Mouse (Mus musculus): Measurements from ENCODE around the gene Tfap4.
"Not testable (repeated sequence)": the region's sequence is repeated elsewhere in the genome, so short reads cannot be mapped to it uniquely, and the experiment has no call there.

The Tfap4 gene

DNA sequence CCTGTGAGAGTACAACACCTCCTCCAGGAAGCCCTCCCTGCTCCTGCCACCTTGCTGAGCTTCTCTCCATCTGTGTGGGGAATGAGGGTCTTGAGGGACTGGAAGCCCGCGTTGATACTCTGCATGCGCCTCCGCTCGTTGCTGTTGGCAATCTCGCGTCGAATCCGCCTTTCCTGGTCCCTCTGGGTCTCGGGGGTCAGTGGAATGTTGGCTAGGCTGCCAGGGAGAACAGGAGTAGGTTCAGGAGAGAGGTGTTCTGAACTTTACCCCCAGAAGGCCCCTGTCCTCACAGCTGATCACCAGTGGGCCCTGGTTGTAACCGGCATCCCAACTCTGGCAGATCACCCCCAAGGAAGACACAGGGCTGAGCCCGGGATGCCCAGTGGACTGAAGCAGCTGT lies 7.8 kb downstream of the Tfap4 start:
- no peak for DNase-seq

DNA sequence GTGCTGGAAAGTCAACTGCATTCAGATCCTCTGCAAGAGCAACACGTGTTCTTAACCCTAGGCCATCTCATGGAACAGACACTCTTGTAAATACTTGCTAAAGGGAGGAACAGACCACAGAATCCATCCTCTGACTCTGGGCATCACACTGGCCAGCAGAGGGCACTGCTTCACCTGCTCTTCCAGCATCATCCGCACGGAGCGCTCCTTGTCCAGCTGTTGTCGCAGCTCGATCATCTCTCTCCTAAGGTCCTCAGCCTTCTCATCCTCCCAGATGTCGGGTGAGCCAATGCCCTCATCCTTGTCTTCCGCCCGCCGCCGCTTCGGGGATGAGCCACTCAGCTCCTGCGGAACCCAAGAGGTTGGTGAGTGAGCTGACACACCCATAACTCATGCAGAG lies 8.6 kb downstream of the Tfap4 start:
- peak; percentile 81 to 83 for DNase-seq

DNA sequence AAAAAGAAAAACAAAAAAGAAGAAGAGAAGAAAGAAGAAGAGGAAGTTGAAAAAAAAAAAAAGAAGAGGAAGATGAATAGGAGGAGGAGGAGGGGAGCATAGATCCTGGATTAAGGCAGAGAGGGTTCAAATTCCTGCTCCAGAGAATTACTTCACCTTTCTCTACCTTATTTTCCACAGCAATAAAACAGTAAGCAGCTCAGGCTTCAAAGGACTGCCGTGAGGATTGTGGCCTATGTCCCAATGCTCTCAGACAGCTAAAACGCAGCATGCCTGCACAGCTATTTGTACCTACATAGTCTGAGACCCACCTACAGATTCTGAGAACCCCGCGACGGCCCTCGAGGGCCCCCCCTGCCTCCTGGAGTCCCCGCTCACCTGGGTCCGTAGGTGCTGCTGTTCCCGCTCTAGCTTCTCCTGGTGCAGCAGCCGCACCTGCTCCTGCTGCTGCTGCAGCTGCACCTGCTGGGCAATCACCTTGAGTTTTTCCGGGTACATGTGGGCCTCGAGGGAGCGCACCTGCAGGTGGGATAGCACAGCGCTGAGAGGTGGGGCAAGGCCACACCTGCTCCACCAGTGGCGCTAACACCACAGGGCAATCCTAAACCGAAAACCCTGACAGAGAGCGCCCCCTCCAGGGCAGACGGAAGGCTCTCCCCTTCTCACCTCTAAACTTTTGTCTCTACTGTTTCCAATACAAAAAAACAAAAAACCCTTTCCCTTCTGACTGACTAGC lies 10.5 kb downstream of the Tfap4 start:
- no peak for DNase-seq

- DNase-seq = no peak
These were observed 12.0 kb downstream of the Tfap4 start for GRCm38 (mm10) chr16:4547611-4548010.

- DNase-seq = no peak
These were observed 12.8 kb downstream of the Tfap4 start for GRCm38 (mm10) chr16:4546838-4547237.

DNA sequence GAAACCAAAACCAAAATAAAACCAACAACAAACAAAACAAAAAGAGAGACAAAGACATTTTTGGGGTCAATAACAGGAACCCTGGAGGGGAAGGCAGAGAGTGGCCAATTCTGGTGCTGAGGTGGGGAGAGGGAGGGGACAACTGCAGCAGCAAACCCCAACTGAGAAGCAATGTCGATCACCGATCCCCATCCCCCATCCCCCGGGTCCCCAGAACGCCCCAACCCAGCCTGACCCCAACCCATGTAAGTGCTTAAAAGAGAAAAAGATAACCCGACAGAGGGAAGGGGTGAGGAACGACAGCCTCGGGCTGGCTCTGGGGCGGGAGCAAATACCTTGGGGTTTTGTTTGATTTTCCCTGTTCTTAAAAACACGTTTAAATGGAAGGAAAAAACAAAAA lies 14.8 kb downstream of the Tfap4 start:
- no peak for DNase-seq

DNA sequence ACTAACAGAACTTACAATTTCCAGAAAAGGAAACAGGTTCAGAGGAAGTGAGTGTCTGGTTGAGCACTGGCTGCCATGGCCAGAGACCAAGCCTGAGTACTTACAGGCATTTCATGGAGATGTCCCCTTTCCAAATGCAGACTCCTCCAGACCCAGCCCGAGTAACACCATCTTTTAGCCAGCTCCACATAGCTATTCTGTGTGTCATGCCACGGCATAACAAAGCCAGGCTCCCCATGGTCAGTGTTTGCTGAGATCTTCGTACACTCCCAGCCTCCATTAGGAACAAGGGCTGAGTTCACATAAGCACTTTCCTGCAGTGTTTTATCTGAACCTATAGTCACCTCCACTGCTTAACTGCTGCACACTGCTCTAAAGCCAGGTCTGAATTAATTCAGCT lies 16.4 kb downstream of the Tfap4 start:
- no peak for DNase-seq

DNA sequence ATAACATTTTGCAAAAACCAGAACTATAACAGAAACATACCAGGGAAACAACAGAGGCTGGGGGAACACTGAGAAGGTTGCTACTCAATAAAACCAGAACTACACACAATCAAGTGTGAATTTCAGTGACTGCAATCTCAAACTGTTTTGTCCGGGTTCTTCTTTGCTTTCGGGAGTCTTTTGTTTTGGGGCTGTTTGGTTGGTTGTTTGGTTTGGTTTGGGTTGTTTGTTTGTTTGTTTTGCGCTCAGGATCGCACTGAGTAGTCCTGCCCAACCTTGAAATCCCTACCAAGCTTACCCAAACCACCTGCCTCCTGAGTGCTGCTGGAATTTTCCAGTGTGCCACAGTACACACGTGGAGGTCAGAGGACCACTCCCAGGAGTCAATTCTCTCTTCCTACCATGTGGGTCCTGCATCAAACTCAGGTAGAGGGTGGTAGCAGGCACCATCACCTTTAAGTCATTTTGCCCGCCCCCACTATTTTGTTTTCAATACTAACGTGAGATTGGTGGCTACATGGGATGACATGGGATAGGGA lies 17.3 kb downstream of the Tfap4 start:
- no peak for DNase-seq

- peak; percentile 99 for DNase-seq
These were observed 18.0 kb downstream of the Tfap4 start, which contains the start of gene Srl for GRCm38 (mm10) chr16:4541501-4542198. Srl (minus strand) TSS chr16:4541816.

DNA sequence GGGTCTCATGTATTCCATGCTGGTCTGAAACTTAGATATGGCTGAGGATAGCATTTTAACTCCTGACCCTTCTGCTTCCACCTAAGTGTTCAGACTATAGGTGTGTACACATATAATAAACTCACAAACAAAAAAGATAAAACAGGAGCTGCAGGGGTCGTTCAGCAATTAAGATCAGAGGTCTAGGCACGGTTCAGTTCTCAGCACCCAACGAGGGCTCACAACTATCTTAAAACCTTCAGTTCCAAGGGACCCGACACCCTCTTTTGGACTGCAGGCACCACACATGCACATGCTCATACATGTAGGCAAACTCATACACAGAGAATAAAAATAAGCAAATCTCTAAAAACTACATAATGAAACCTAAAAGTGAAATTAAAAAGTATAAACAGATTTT lies 18.6 kb downstream of the Tfap4 start:
- DNase-seq = no peak

DNA sequence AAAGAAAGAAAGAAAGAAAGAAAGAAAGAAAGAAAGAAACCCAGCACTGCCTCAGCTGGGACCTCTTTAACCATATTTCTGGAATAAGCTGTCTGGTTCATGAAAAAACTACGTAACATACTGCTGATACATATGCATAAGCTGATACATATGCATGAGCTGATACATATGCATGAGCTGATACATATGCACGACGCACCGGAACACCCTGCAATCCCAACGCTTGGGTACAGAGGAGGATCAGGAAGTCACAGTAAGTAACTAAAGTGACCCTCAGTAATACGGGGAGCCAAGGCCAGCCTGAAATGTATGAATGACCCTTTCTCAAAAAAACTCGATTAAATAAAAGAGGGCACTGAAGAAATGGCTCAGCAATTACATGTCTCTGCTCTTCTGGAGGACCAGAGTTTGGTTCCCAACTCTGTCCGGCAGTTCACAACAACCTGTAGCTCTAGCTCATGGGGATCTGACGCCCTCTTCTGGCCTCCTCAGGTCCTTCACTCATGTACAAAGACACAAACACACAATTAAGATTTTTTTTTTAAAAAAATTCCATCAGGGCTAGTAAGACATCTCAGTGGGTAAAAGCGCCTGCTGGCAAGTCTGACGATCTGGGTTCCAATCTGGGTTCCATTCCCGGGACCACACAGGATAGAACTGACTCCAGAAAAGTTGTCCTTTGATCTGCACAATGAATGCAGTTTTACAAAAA lies 19.4 kb downstream of the Tfap4 start:
- no peak for DNase-seq

- no peak for DNase-seq
These were observed 20.1 kb downstream of the Tfap4 start for GRCm38 (mm10) chr16:4539521-4539920.

GRCm38 (mm10) chr16:4537616-4538358 lies 21.9 kb downstream of the Tfap4 start:
- DNase-seq = no peak

DNA sequence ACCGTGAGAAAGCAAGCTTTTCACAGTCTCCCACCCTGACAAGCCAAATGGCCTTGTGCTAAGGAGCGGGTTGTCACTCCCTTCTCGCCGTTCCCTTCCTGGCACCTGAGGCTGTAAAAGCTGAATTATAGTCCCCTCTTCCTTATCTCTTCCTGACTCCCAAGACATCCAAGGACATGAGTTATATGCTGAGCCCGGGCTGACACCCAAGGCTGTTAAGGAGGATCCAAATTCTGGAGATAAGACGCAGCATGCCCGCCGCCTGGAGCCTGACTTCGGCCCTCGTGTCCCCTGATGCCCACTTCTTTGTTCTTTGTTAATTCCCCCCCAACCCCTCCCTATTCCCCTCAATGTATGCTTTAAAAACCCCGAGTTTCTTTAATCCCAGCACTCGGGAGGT lies 32.3 kb downstream of the Tfap4 start:
- DNase-seq = not testable (repeated sequence)

DNA sequence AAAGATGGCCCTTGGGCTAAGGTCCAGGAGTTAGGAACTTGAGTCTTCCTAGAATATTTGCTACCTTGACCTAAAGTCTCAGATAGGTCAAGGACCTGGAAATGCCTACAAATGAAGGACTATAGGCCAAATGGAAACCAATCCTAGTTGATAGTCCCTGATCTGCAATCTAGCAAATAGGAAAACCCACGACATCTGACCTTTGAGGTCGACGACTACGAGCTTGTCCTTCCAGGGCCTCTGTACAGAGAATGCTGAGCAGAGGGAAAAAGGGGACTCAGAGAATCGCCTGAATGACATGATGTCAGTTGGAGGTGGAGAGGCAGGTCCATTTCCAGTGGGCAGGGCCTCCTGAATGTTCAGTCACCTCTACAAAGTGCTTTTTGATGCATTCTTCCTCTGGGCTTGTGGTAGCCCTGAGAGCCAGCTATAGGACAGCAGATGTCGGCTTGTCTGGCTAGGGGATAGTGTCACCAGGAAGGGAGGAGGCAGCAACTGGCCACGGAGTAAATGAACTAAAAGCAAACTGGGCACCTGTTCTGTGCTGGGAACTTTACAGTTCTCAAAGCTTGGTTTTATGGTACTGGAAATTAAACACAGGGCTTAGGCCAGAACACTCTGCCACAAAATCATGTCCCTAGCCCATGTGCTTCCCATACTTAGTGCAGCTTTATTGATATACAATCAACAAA lies 36.2 kb downstream of the Tfap4 start:
- no peak for DNase-seq

GRCm38 (mm10) chr16:4522879-4523278 lies 36.8 kb downstream of the Tfap4 start:
- DNase-seq = peak in 1 of 2 experiments; percentile 55

DNA sequence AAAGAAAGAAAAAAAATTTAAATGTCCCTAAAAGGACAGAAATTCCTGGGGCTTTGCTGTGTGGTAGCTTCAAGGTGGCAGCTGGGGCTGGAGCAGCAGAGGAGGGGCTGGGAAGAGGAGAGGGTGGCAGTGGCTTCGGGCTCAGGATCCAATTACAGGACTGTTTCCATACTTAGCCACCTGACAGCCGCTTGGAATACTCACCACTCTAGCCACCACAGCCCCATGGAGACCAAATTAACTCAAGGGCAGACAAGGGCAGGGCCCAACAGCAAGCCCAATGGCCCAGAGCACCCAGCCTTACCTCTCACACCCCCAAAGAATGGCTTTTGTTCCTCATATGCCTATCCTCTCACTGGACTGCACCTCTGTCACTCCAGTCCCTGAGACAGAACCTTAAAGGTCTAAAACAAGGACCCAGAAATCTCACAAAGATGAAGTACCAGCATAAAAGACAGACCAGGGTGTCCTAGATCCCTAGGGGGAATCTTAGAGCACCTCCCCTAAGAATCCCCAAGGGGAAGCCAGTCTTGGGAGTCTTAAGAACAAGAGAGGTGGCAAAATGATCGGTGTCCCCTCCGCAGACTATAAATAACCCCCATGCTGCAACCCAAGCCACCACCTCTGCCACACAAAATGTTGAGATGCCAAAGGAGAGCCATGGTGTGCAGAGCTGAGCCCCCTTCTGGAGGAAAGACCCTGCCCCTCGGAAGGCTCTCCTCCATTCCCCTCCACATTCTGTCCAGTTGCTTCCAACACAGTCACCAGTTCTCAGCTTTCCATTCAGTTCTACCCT lies 37.7 kb downstream of the Tfap4 start:
- DNase-seq = no peak

DNA sequence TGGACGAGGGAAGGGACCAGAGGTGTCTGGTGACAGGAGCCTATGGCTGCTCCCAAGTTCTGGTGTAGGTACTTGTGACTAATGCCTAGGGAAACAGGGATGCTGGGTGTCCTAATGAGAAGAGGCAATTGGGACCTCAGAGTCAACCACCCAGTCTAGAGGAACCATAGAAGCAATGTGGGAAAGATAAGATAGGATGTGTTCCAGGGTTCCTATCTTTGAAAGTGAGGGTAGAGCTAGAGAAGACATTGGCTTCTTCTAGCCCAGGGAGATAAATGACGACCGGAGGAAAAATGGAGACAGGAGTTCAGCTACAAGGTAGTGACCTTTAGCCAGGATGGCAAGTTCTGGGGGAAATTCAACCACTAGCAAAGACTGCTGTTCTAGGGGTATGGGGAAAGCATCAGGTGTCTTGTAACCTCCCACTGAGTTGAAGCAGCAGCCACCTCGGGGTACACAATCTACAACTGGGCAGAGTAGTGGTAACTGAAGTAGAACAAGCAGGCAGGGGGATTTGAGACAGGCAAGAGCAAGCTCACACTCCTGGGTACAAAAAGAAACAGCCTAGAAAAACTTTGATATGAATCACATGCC lies 38.5 kb downstream of the Tfap4 start:
- DNase-seq = no peak

GRCm38 (mm10) chr16:4520673-4521072 lies 39.0 kb downstream of the Tfap4 start:
- DNase-seq = no peak

GRCm38 (mm10) chr16:4519825-4520224 lies 39.8 kb downstream of the Tfap4 start:
- DNase-seq = peak; percentile 44 to 50

GRCm38 (mm10) chr16:4519157-4519556 lies 40.5 kb downstream of the Tfap4 start:
- DNase-seq = peak; percentile 79 to 85
